Mouse (Mus musculus) limb, embryonic 12.5 days (tissue): ENCODE data around the gene Slc9a5. TPM values are rescaled to one million over a fixed set of nuclear protein-coding genes. Genes with fewer than 3 reads are reported as not detected.

Source experiments
- ATAC-seq: fragments of 200-750 bp; cut with Nextera tagmentation; 2 replicates; pipeline ENCODE4 v1.8.0; 2017; ENCODE audit warnings: low read depth, moderate TSS enrichment; ENCODE audit not compliant: insufficient number of reproducible peaks, insufficient read depth, low FRiP score, low TSS enrichment
- H3K27ac ChIP-seq: fragments of 300-500 bp; sonication (generic); 2 replicates; pipeline ENCODE4 v1.5.1; 2016; ENCODE audit warnings: mild to moderate bottlenecking, moderate library complexity
- H3K27me3 ChIP-seq: fragments of 300-500 bp; sonication (generic); 2 replicates; pipeline ENCODE4 v1.6.1; 2016; ENCODE audit warnings: mild to moderate bottlenecking, moderate library complexity
- H3K36me3 ChIP-seq: fragments of 300-500 bp; sonication (generic); 2 replicates; pipeline ENCODE4 v1.6.1; 2016; ENCODE audit warnings: mild to moderate bottlenecking, moderate library complexity
- H3K4me1 ChIP-seq: fragments of 300-500 bp; sonication (generic); replicated peaks from 2 replicates; pipeline ENCODE4 v1.6.1; 2016
- H3K4me2 ChIP-seq: fragments of 300-500 bp; sonication (generic); 2 replicates; pipeline ENCODE4 v1.6.1; 2016; ENCODE audit warnings: mild to moderate bottlenecking, moderate library complexity
- H3K4me3 ChIP-seq: fragments of 300-500 bp; sonication (generic); replicated peaks from 2 replicates; pipeline ENCODE4 v1.5.1; 2016; ENCODE audit warnings: mild to moderate bottlenecking
- H3K9ac ChIP-seq: fragments of 300-500 bp; sonication (generic); replicated peaks from 2 replicates; pipeline ENCODE4 v1.6.1; 2016; ENCODE audit warnings: mild to moderate bottlenecking, moderate library complexity
- H3K9me3 ChIP-seq: fragments of 300-500 bp; sonication (generic); 2 replicates; pipeline ENCODE4 v1.6.1; 2016; ENCODE audit warnings: mild to moderate bottlenecking, moderate library complexity
- WGBS: fragments of 180-500 bp; shearing (Covaris S2); methylation state at CpG from one replicate; pipeline ENCODE4 v1.1.7; 2016; 5-methylcytosine and 5-hydroxymethylcytosine counted together
- polyA plus RNA-seq: library from polyadenylated mRNA; unstranded; fragments of >200 nt; fragmentation: Nextera tagmentation; extraction: Ambion mirVana; gene quantifications from 2 replicates; pipeline ENCODE4 v1.2.1, GENCODE M21; 2016

Slc9a5 gene
- polyA plus RNA-seq, 1 experiment from 2014 or later, result 7.0 TPM

DNA sequence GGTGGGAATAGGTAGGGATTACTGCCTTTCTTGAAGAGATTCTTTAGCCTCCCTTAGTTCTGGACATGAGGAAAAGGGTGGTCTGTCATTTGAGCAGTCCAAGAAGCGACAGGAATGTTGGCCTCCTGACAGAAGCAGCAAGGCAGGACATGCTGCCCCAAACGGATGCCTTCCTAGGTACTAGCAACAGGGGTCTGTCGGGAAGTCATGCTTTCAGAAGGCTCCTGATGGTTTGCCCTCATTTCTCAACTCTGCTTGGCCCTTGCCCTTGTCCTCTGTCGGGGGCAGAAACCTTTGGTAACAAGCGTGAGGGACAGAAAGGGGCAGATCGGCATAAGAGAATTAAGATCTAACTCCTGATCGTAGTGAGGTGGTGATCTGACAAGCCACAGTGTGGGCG, 38.5 kb upstream of the Slc9a5 start:
- Histone ChIP-seq H3K4me2 (no peak overlapping the region), H3K4me3 (no peak overlapping the region), H3K27ac (no peak overlapping the region), H3K9me3 (no peaks in the 10 kb centered on the region), H3K27me3 (no peaks in the 10 kb centered on the region), H3K36me3 (peaks cover 83% of the 10 kb centered on the region), H3K9ac (no peak overlapping the region), H3K4me1 (peaks cover 15% of the 10 kb centered on the region)
- ATAC-seq, result no peak
- 85% methylated on average over 8 of the region's 8 CpGs for WGBS

DNA sequence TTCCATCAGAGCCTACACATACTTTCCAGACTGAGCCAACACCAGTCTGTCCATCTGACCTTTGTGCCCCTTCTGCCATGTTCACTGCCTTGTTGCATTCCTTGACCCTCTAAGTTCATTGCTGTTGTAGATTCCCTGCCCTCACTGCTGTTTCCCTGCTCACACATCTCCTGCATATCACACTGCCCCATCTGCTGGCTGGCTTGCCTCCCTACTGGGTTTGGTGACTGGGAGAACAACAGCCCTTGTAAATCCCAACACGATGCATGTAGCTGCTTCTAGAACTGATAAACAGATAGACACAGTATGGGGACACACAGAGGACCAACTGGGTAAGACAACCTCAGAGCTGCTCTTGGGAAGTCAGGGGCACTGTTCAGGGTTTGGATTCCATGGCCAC, 36.9 kb upstream of the Slc9a5 start:
- Histone ChIP-seq H3K36me3 (peaks cover 98% of the 10 kb centered on the region), H3K27me3 (no peaks in the 10 kb centered on the region), H3K27ac (no peak overlapping the region), H3K4me2 (no peak overlapping the region), H3K9ac (no peak overlapping the region), H3K9me3 (no peaks in the 10 kb centered on the region), H3K4me3 (no peak overlapping the region), H3K4me1 (no peaks in the 10 kb centered on the region)
- ATAC-seq, result no peak
- 86% methylated on average over 1 of the region's 1 CpGs for WGBS

DNA sequence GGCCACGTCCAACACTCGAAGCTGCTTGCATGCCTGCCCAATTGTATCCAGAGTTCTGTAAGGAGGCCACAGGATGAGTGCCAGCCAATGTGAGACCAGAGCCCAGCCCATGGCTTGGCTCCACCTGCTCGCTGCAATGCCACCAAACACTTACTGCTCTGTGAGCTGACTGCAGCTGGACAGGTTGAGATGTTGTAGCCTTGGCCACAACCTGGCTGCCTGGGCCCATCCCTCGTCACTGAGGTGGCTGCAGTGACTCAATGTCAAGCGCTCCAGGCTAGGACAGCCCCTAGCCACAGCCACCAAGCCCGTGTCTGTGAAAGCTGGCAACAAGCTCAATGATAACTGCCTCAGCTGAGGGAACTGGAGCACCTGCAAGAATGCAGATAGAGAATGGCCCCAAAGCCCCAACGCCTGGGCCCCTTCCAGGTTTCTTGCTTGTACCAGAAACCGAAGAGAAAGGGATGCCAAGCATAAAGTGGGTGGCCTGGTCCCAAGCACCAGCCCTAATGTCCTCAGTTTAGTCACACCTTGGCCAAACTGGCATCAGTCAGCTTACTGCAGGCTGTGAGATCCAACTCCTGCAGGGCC, 35.7 kb upstream of the Slc9a5 start:
- Histone ChIP-seq H3K4me3 (no peak overlapping the region), H3K27ac (no peak overlapping the region), H3K4me2 (no peak overlapping the region), H3K27me3 (no peaks in the 10 kb centered on the region), H3K9ac (no peak overlapping the region), H3K4me1 (no peaks in the 10 kb centered on the region), H3K36me3 (peaks cover 96% of the 10 kb centered on the region), H3K9me3 (no peaks in the 10 kb centered on the region)
- 89% methylated on average over 8 of the region's 8 CpGs for WGBS
- ATAC-seq, result no peak

DNA sequence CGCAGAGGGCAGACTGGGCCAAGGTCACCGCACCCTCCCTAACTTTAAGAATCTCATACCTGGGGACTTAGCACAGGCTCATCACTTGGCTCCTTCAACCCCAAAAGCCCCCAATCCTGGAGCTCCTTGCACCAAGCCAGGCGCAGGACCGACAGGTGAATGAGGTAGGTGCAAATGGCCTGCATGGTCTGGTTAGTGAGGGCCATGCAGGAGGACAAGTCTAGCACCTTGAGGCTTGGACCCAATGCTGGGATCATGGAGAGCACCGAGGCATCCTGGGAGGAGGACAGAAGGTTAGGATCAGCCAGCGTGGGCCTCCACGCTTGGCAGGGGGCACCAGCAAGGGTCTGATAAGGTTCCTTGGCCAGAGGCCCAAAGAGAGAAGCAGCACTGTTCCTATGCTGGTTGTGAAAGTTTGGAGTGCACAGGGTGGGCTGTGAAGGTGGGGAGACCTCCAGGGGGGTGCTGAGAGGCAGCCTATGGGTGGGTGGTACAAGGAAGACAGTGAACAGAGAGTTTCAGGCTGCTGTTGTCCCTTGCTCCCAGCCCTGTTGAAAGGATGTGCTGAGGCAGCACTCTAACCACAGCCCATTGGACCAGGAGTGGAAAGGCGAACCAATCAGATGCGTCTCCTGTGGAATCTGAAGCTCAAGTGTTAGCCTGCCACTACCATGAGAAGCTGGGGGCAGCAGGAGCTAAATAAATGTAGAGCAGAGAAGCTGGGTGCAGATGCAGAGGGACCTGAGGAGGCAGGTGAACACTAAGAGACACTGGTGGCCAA, 34.8 kb upstream of the Slc9a5 start:
- H3K36me3 ChIP-seq, result peaks cover 96% of the 10 kb centered on the region
- no peak overlapping the region for H3K27ac ChIP-seq
- 77% methylated on average over 9 of the region's 9 CpGs for WGBS

DNA sequence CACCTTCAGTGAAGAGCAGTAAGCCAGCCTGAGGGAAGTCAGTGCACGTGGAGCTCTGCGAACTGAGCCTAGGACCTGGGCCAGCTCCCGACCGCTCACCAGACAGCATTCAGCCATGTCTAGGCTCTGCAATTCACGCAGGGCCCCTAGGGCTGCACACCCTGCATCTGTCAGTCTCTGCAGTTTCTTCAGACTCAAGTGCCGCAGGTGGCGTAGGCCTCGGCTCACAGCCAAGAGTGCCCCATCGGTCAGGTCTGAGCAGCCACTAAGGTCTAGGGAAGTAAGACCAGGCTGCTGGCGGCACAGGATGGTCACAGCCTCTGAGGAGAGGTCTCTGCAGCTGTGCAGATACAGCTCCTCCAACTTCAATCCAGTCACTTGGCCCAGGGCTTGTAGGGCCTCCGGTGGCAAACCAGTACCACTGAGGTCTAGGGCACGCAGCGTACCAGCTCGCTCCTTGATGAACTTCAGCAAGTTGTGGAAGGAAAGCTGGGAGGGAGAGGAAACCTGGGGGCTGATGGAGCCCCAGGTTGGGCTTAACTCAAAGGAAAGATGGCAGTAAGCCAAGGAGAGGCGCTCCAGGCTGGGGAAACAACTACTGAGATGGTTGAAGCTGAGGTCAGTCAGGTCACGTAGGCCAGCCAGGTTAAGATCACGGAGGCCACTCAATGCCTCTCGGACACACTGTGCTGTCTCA, 33.4 kb upstream of the Slc9a5 start:
- 92% methylated on average over 18 of the region's 18 CpGs for WGBS
- Histone ChIP-seq H3K9me3 (no peaks in the 10 kb centered on the region), H3K27ac (no peak overlapping the region), H3K4me1 (no peaks in the 10 kb centered on the region), H3K36me3 (peaks cover 95% of the 10 kb centered on the region), H3K9ac (no peak overlapping the region), H3K4me3 (no peak overlapping the region), H3K4me2 (no peak overlapping the region), H3K27me3 (no peaks in the 10 kb centered on the region)
- no peak for ATAC-seq

More for the DNA sequence above, 34.8 kb upstream of the Slc9a5 start:
- Histone ChIP-seq H3K4me3 (no peak overlapping the region), H3K4me2 (no peak overlapping the region), H3K9me3 (no peaks in the 10 kb centered on the region), H3K27me3 (no peaks in the 10 kb centered on the region), H3K4me1 (no peaks in the 10 kb centered on the region), H3K9ac (no peak overlapping the region)
- no peak for ATAC-seq

DNA sequence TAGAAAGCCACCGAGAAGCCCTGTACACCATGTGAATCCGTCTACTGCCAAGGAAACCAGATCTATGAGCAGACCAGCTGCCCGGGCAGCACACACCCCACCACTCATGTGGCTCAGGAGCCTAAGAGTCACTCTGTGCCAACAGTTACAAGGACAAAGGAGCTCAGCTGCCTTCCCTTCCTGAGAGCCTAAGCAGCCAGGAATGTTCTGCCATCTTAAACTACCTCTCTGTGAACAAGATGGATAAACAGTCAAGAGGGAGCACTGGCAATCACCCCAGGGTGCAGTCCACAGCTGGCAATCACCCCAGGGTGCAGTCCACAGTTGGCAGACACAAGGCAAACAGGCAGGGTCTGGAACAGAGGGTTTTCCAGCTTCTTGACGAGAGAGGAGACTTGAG, 30.7 kb upstream of the Slc9a5 start:
- H3K36me3 ChIP-seq, result peaks cover 78% of the 10 kb centered on the region
- WGBS, result 87% methylated on average over 4 of the region's 4 CpGs
- no peak overlapping the region for H3K27ac ChIP-seq
- no peaks in the 10 kb centered on the region for H3K4me1 ChIP-seq
- no peak overlapping the region for H3K4me2 ChIP-seq
- H3K9ac ChIP-seq, result no peak overlapping the region
- H3K9me3 ChIP-seq, result no peaks in the 10 kb centered on the region
- H3K27me3 ChIP-seq, result no peaks in the 10 kb centered on the region
- no peak for ATAC-seq
- H3K4me3 ChIP-seq, result no peak overlapping the region

DNA sequence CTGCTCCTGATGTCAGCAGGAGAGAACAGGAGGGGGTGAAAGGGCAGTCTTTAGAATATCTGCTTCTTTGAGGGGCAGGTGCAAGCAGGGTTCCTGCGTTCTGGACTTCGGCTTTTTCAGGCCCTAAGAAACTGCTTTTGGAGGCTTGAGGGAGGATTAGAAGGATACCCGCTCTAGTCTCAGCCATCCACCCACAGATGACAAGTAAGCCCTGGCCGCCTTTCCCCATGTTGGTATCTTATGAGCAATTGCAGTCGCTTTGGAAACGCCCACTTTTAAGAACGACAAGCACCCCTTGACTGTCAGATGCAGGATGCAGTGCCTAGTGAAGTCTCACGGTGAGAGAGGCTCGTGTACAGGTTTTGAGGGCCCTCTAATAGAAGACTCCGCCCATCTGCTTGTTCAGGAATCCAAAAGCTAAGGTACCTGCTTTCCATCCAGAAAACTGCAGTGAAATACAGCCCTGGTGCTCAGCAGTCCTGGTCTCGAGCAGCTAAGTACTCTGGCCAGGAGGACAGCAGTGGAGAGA, 29.9 kb upstream of the Slc9a5 start:
- Histone ChIP-seq H3K27ac (no peak overlapping the region), H3K4me1 (no peaks in the 10 kb centered on the region), H3K36me3 (peaks cover 78% of the 10 kb centered on the region), H3K4me3 (no peak overlapping the region), H3K27me3 (no peaks in the 10 kb centered on the region), H3K9me3 (no peaks in the 10 kb centered on the region), H3K9ac (no peak overlapping the region), H3K4me2 (no peak overlapping the region)
- WGBS, result 83% methylated on average over 11 of the region's 11 CpGs
- no peak for ATAC-seq

DNA sequence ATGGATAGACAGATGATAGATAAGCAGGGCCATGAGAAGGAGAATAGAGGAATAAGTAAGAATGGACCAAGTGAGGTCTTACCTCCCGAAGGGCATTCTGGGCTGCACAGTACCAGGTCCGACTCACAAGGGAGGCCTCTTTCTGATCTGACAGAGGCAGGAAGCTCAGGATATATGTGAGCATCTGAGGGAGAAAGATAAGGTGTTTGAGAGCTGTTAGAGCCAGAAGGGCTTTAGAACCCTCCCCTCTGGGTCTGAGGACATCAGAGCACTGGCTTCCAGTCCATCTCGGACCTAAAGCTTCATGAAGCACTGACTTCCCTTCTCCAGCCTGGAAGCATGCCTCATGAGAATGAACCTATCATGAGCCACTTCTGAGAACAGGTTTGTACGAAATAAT, 25.5 kb upstream of the Slc9a5 start:
- no peak overlapping the region for H3K9ac ChIP-seq
- ATAC-seq, result no peak
- no peaks in the 10 kb centered on the region for H3K9me3 ChIP-seq
- no peak overlapping the region for H3K27ac ChIP-seq
- H3K27me3 ChIP-seq, result no peaks in the 10 kb centered on the region
- peaks cover 41% of the 10 kb centered on the region for H3K36me3 ChIP-seq
- H3K4me2 ChIP-seq, result no peak overlapping the region
- 85% methylated on average over 4 of the region's 4 CpGs for WGBS
- H3K4me1 ChIP-seq, result peaks cover 19% of the 10 kb centered on the region
- no peak overlapping the region for H3K4me3 ChIP-seq

DNA sequence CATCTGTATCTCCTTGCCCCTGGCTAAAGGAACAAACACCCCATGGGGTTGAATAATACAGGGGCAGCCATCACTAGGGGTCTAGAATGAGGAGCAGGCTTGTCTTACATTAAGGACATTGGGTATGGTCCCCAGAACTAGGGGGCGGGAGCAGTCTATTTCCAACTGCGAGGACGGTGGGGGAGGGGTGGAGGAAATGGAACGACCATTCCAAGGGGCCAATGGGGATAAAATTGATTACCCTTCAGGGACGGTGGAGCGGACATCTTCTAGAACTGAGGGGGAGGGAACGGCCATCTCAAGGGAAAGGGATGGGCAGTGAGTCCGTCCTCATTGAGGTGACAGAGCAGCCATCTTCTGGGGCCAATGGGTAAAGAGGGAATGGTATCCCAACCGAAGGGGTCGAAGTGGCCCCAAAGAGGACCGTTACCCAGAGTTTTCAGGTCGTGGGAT, 23.0 kb upstream of the Slc9a5 start:
- peak overlapping the region; percentile 75 for H3K4me3 ChIP-seq
- H3K27ac ChIP-seq, result peak overlapping the region; percentile 73; the same call in 1 of the 2 replicates
- no peaks in the 10 kb centered on the region for H3K9me3 ChIP-seq
- peak overlapping the region; percentile 76 for H3K4me2 ChIP-seq
- peaks cover 19% of the 10 kb centered on the region for H3K4me1 ChIP-seq
- H3K27me3 ChIP-seq, result no peaks in the 10 kb centered on the region
- under 1% methylated on average over 12 of the region's 12 CpGs for WGBS
- H3K9ac ChIP-seq, result peak overlapping the region; percentile 82
- H3K36me3 ChIP-seq, result peaks cover 46% of the 10 kb centered on the region
- ATAC-seq, result peak; percentile 58

DNA sequence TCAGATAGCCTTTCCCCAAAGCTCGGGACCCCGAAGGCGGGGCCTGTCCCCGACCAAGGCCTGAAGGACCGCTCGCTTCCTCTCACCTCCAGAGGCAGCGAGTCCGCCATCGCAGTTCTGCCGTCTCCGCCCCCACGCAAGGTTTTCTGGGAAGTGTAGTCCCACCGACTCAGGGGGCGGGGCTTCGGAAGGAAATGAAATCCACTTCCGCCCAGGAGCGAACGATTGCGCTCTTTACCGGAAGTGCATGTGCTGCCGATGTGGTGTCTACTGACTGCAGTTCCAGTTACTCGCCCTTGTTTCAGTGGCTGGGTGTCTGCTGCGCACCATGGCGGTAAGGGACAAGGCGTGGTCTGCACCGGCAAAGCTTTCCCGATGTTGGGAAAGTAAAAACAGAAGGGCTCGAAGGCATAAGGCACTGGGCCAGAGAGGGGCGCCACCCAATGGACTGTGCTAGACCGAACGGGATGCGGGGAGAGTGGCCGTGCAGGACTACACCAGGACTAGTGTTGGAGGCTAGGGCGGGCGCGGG, 22.4 kb upstream of the Slc9a5 start, which contains the start of the genes Lrrc29 and Tmem208:
Gene Lrrc29 (minus strand): TSS at position 138 of the 532 bp plus-strand sequence.
Gene Tmem208 (plus strand): TSS at position 214 of the 532 bp plus-strand sequence.
- no peaks in the 10 kb centered on the region for H3K9me3 ChIP-seq
- peak within 1 kb of the TSS; percentile 75 for H3K4me3 ChIP-seq
- H3K36me3 ChIP-seq, result peaks cover 51% of the 10 kb centered on the region
- ATAC-seq, result peak; percentile 90
- peak within 1 kb of the TSS; percentile 82 for H3K27ac ChIP-seq
- H3K4me2 ChIP-seq, result peak within 1 kb of the TSS; percentile 76
- H3K27me3 ChIP-seq, result no peaks in the 10 kb centered on the region
- H3K9ac ChIP-seq, result peak within 1 kb of the TSS; percentile 82
- H3K4me1 ChIP-seq, result peaks cover 19% of the 10 kb centered on the region
- WGBS, result under 1% methylated on average over 36 of the region's 36 CpGs

DNA sequence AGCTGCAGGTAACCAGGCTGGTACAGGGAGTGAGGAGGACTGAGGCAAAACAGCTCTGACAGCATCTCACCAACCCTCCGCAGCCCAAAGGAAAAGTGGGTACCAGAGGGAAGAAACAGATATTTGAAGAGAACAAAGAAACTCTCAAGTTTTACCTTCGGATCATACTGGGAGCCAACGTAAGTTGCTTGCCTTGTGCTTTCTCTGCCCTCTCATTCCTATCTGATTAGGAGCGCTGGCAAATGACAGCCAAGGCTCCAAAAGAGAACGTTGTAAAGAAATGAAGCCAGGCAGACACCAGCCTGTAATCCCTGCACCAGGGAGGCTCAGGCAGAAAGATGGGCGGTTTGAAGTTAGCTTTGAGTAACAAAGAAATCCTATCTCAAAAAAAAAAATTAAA, 21.7 kb upstream of the Slc9a5 start:
- no peak for ATAC-seq
- Histone ChIP-seq H3K9ac (peak overlapping the region; percentile 82), H3K9me3 (no peaks in the 10 kb centered on the region), H3K4me2 (peak overlapping the region; percentile 76), H3K27me3 (no peaks in the 10 kb centered on the region), H3K4me3 (peak overlapping the region; percentile 75), H3K27ac (peak overlapping the region; percentile 82; the same call in 1 of the 2 replicates), H3K4me1 (peaks cover 19% of the 10 kb centered on the region), H3K36me3 (peaks cover 59% of the 10 kb centered on the region)
- WGBS, result 42% methylated on average over 6 of the region's 6 CpGs
